Mouse (Mus musculus) midbrain, embryonic 10.5 days (tissue): ENCODE data around the gene F2rl1. TPM values are rescaled to one million over a fixed set of nuclear protein-coding genes. Genes with fewer than 3 reads are reported as not detected.
A peak's percentile ranks its signal among the peaks of the same experiment; 100 is the strongest.

Source experiments
- DNase-seq: peaks from one replicate; pipeline ENCODE4 v3.0.0-alpha.2; 2017; ENCODE audit warnings: low spot score
- H3K27ac ChIP-seq: fragments of 300-500 bp; sonication (generic); replicated peaks from 2 replicates; pipeline ENCODE4 v1.5.1; 2016; ENCODE audit warnings: mild to moderate bottlenecking
- H3K27me3 ChIP-seq: fragments of 300-500 bp; sonication (generic); 2 replicates; pipeline ENCODE4 v1.6.1; 2016; ENCODE audit warnings: low read depth, mild to moderate bottlenecking; ENCODE audit not compliant: poor library complexity, severe bottlenecking
- H3K36me3 ChIP-seq: fragments of 300-500 bp; sonication (generic); 2 replicates; pipeline ENCODE4 v1.6.1; 2016; ENCODE audit warnings: mild to moderate bottlenecking, moderate library complexity
- H3K4me1 ChIP-seq: fragments of 300-500 bp; sonication (generic); 2 replicates; pipeline ENCODE4 v1.6.1; 2016
- H3K4me3 ChIP-seq: fragments of 300-500 bp; sonication (generic); 2 replicates; pipeline ENCODE4 v1.5.1; 2016; ENCODE audit warnings: mild to moderate bottlenecking, moderate library complexity
- H3K9me3 ChIP-seq: fragments of 300-500 bp; sonication (generic); replicated peaks from 2 replicates; pipeline ENCODE4 v1.6.1; 2016; ENCODE audit warnings: mild to moderate bottlenecking
- WGBS: fragments of 180-500 bp; shearing (Covaris S2); methylation state at CpG from one replicate; pipeline ENCODE4 v1.1.7; 2016; 5-methylcytosine and 5-hydroxymethylcytosine counted together
- polyA plus RNA-seq: library from polyadenylated mRNA; unstranded; fragments of >200 nt; fragmentation: Nextera tagmentation; extraction: Ambion mirVana; gene quantifications from 2 replicates; pipeline ENCODE4 v1.2.1, GENCODE M21; 2016

The F2rl1 gene
- polyA plus RNA-seq, result 0.15 and 0.31 TPM in 2 replicates

GRCm38 (mm10) chr13:95524674-95525491, at the start of gene F2rl1:
F2rl1 (minus strand) TSS chr13:95525227.
- under 1% methylated on average over 54 of the region's 54 CpGs for WGBS
- peak; percentile 51 for DNase-seq
- Histone ChIP-seq H3K27me3 (peaks cover 73% of the 10 kb centered on the region), H3K27ac (peak within 1 kb of the TSS; percentile 55; the same call in 1 of the 2 replicates), H3K36me3 (no peaks in the 10 kb centered on the region), H3K9me3 (no peaks in the 10 kb centered on the region), H3K4me3 (peak within 1 kb of the TSS; percentile 50), H3K4me1 (peaks cover 23% of the 10 kb centered on the region)

GRCm38 (mm10) chr13:95570877-95571276, 45.9 kb upstream of the F2rl1 start:
- Histone ChIP-seq H3K4me1 (no peaks in the 10 kb centered on the region), H3K4me3 (no peak overlapping the region), H3K9me3 (no peaks in the 10 kb centered on the region), H3K36me3 (no peaks in the 10 kb centered on the region), H3K27ac (no peak overlapping the region), H3K27me3 (no peaks in the 10 kb centered on the region)
- WGBS, result 97% methylated on average over 4 of the region's 4 CpGs
- DNase-seq, result no peak

GRCm38 (mm10) chr13:95569326-95569725, 44.3 kb upstream of the F2rl1 start:
- DNase-seq, result no peak

GRCm38 (mm10) chr13:95568336-95568735, 43.3 kb upstream of the F2rl1 start:
- Histone ChIP-seq H3K4me3 (no peak overlapping the region), H3K36me3 (no peaks in the 10 kb centered on the region), H3K4me1 (no peaks in the 10 kb centered on the region), H3K9me3 (no peaks in the 10 kb centered on the region), H3K27ac (no peak overlapping the region), H3K27me3 (no peaks in the 10 kb centered on the region)
- 97% methylated on average over 3 of the region's 3 CpGs for WGBS
- DNase-seq, result no peak

More at GRCm38 (mm10) chr13:95569326-95569725, 44.3 kb upstream of the F2rl1 start:
- Histone ChIP-seq H3K36me3 (no peaks in the 10 kb centered on the region), H3K4me1 (no peaks in the 10 kb centered on the region), H3K9me3 (no peaks in the 10 kb centered on the region), H3K27me3 (no peaks in the 10 kb centered on the region), H3K4me3 (no peak overlapping the region), H3K27ac (no peak overlapping the region)

GRCm38 (mm10) chr13:95566841-95567551, 42.0 kb upstream of the F2rl1 start:
- Histone ChIP-seq H3K27me3 (no peaks in the 10 kb centered on the region), H3K4me3 (no peak overlapping the region), H3K9me3 (no peaks in the 10 kb centered on the region), H3K27ac (no peak overlapping the region), H3K4me1 (no peaks in the 10 kb centered on the region), H3K36me3 (no peaks in the 10 kb centered on the region)
- 93% methylated on average over 15 of the region's 15 CpGs for WGBS
- no peak for DNase-seq

GRCm38 (mm10) chr13:95563693-95564092, 38.7 kb upstream of the F2rl1 start:
- WGBS, result 4% methylated on average over 3 of the region's 3 CpGs
- Histone ChIP-seq H3K36me3 (no peaks in the 10 kb centered on the region), H3K4me1 (no peaks in the 10 kb centered on the region), H3K27ac (no peak overlapping the region), H3K27me3 (no peaks in the 10 kb centered on the region), H3K4me3 (no peak overlapping the region), H3K9me3 (no peaks in the 10 kb centered on the region)
- DNase-seq, result peak; percentile 52

- 67% methylated on average over 10 of the region's 10 CpGs for WGBS
- Histone ChIP-seq H3K27ac (no peak overlapping the region), H3K36me3 (no peaks in the 10 kb centered on the region), H3K27me3 (no peaks in the 10 kb centered on the region), H3K9me3 (no peaks in the 10 kb centered on the region), H3K4me3 (no peak overlapping the region), H3K4me1 (no peaks in the 10 kb centered on the region)
- DNase-seq, result no peak
Observed at GRCm38 (mm10) chr13:95563066-95563610, 38.1 kb upstream of the F2rl1 start.

- Histone ChIP-seq H3K9me3 (no peaks in the 10 kb centered on the region), H3K4me1 (peaks cover 2% of the 10 kb centered on the region; the same call in 1 of the 2 replicates), H3K4me3 (no peak overlapping the region), H3K27me3 (no peaks in the 10 kb centered on the region), H3K27ac (peak overlapping the region; percentile 57), H3K36me3 (no peaks in the 10 kb centered on the region)
- no peak for DNase-seq
- 84% methylated on average over 7 of the region's 7 CpGs for WGBS
Observed at GRCm38 (mm10) chr13:95557326-95557725, 32.3 kb upstream of the F2rl1 start.

GRCm38 (mm10) chr13:95553885-95554492, 29.0 kb upstream of the F2rl1 start:
- peaks cover 18% of the 10 kb centered on the region for H3K4me1 ChIP-seq
- H3K9me3 ChIP-seq, result no peaks in the 10 kb centered on the region
- H3K27ac ChIP-seq, result no peak overlapping the region
- no peaks in the 10 kb centered on the region for H3K36me3 ChIP-seq
- no peak overlapping the region for H3K4me3 ChIP-seq
- DNase-seq, result no peak
- 85% methylated on average over 11 of the region's 11 CpGs for WGBS
- H3K27me3 ChIP-seq, result peaks cover 12% of the 10 kb centered on the region; the same call in 1 of the 2 replicates

GRCm38 (mm10) chr13:95550636-95551370, 25.8 kb upstream of the F2rl1 start:
- no peaks in the 10 kb centered on the region for H3K36me3 ChIP-seq
- DNase-seq, result no peak
- peaks cover 12% of the 10 kb centered on the region; the same call in 1 of the 2 replicates for H3K27me3 ChIP-seq
- H3K4me3 ChIP-seq, result no peak overlapping the region
- H3K9me3 ChIP-seq, result no peaks in the 10 kb centered on the region
- peaks cover 47% of the 10 kb centered on the region for H3K4me1 ChIP-seq
- WGBS, result 72% methylated on average over 2 of the region's 2 CpGs
- H3K27ac ChIP-seq, result no peak overlapping the region

GRCm38 (mm10) chr13:95549421-95549820, 24.4 kb upstream of the F2rl1 start:
- DNase-seq, result no peak
- no peaks in the 10 kb centered on the region for H3K36me3 ChIP-seq
- H3K9me3 ChIP-seq, result no peaks in the 10 kb centered on the region
- WGBS, result 11% methylated on average over 3 of the region's 3 CpGs
- H3K27me3 ChIP-seq, result peaks cover 12% of the 10 kb centered on the region; the same call in 1 of the 2 replicates
- 0 out of 2 replicates have a peak overlapping the region, but pooled peaks have one; percentile 36 for H3K4me3 ChIP-seq
- peaks cover 50% of the 10 kb centered on the region for H3K4me1 ChIP-seq
- peak overlapping the region; percentile 80; the same call in 1 of the 2 replicates for H3K27ac ChIP-seq

- no peak for DNase-seq
- H3K9me3 ChIP-seq, result no peaks in the 10 kb centered on the region
- peaks cover 50% of the 10 kb centered on the region for H3K4me1 ChIP-seq
- 12% methylated on average over 6 of the region's 6 CpGs for WGBS
- peak overlapping the region; percentile 80 for H3K27ac ChIP-seq
- peak overlapping the region; percentile 36 for H3K4me3 ChIP-seq
- H3K36me3 ChIP-seq, result no peaks in the 10 kb centered on the region
- H3K27me3 ChIP-seq, result peaks cover 12% of the 10 kb centered on the region; the same call in 1 of the 2 replicates
Observed at GRCm38 (mm10) chr13:95548856-95549255, 23.8 kb upstream of the F2rl1 start.
